Mouse (Mus musculus) telencephalon, adult 2 months (tissue): ENCODE measurements at regions not wholly inside any gene's neighbourhood (a gene's known extent, or its start where the extent isn't known, plus 50 kb on each side); places are given as distances from the start of the nearest gene placed in this dataset.
A peak's percentile ranks its signal among the peaks of the same experiment; 100 is the strongest.
"Not testable (repeated sequence)": the region's sequence is repeated elsewhere in the genome, so short reads cannot be mapped to it uniquely, and the experiment has no call there.

ENCODE experiments used
- DNase-seq: peaks from one replicate; pipeline ENCODE4 v3.0.0-alpha.2; 2011; ENCODE audit warnings: low read depth, low spot score

DNA sequence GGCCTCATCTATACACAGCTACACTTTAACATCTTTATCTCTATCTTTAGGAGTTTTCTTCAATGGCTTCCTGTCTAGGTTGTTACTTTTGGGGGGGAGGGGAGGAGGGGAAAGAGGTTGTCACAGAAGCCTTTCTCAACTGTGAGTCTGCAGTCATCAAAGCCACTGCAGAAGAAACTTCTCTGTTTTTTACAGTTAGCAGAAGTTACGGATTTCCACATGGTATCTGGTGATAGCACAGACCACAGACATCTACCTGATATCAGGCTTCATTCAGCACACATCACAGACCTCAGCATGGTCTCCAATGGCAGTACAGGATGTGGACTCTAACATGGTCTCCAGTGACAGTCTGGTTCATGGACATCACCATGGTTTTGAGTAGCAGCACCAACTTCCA is 234.8 kb upstream of the Adarb2 start:
- no peak for DNase-seq

DNA sequence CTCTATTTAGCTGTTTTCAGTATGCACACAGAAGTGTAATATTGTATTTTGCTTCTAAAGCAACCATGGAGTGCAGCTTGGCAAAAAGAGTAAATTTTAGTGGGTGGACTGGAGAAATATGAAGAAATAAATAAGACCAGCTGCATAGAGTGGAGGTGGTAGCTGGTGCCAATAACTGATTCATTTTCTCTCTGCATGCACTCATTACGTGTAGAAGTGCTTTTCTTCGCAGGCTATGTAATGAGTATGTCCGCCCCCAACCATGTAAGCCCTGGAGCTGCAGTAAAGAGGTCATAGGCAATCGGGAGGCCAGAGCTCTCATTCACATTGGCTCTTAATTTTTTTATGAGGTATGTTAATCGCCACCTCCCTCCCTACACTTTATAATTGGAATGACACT is 208.5 kb upstream of the Adarb2 start:
- DNase-seq = peak; percentile 66

DNA sequence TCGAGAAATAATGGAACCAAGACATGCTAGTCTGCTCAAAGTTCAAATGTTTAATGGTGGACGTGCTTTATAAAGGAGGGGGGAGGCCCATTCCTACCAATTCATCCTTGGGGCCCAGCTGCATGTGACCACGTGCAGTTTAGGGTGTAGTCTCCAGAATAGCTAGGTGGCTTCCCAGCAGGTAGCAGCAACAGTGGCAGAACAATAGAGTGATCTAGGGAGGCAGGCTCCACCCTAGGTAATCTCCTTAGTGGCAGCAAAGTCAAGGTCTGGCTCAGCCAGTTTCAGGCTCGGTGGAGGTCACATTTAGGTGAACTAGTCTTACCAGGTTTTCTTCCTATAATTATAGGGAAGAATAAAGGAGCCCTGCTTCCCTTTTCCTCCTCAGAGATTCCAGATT is 172.6 kb upstream of the Adarb2 start:
- not testable (repeated sequence) for DNase-seq

DNA sequence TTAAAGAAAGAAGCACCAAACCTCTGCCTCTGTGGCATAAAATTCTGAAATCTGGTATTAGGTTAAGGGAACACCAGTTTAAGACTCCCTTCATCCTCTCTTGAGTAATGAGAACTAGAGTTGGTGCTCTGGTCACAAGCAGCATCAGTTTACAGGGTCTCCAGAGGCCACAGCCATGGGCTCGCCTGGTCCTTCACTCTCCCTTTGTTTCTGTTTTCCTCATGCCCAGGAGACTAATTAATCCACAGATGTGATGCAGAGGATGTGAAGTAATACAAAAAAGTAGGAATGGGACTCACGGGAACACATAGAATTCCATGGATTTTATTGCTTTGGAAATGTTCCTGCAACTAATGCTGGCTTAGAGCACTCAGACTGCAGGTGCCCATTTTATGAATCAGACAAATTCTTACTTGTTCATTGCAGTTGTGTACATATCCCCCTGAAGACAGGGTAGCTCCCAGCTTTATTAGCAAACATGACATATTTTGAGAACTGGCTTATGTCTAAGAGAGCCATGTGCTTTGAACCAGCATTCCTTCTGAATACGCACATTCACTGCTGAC is 151.7 kb upstream of the Adarb2 start:
- no peak for DNase-seq

DNA sequence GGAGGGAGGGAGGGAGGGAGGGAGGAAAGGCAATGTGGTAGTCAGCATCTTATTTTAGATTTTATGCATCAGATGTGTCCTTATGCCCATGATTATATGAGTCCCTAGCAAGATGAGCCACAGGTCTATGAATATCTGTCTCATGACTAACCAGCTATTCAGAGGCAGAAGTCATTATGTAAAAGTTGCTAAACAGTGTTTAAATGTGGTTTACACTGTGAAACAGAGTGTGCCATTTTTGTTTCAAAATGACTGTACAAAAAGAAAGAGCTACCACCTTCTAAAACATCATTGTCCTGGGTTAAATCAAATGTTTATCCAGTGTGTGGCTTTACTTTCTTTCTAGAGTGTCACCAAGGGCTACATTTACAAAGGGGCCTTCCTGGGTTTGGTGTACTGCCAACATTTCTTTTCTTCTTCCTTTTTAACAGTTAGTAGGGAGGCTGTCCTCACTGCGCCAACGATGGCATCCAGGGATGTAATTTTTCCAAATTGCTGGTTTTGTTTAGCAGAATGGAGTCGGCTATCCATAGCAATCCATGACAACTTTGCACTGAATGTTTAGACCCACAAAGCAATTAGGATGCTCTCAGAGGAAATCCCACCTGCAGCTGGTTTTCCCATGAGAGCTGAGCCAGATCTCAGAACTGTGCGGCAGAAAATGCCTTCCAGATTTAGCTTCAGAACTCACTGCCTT is 146.4 kb upstream of the Adarb2 start:
- DNase-seq = peak; percentile 73

DNA sequence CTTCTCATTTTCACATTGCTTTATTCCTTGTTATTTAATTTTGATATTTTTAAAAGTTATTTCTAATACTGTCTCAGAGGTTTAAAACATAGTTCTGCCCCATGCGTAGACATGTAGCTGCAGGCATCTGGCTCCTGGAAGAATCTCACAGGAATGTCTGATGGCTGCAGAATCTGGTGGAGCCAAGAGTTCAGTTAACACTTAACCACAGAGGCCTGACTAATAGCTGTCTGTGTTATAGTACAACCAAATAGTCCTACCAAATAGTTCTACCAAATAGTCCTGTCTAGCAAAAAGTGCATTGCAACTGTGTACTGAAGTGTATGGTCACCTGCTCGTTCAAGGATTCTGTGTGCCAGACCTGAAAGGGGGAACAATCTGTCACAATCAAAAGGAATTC is 115.5 kb upstream of the Adarb2 start:
- DNase-seq = no peak

DNA sequence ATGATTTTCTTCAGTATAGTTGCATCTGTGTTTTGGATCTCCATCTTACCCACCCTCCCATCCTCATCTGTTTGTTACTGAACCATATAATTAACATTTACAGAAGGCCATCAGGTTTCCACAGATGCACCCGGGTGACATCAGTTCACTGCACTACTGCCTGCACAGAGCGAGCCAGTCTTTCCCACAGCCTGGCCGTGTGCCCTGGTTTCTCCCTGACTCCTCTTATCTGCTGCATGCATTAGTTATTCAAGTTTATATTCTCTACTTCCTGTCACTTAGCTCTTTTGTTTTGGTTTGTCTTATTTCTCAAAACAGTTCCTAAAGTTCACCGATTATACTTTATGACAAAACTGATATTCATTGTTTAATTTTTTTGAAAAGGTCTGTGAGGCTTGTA is 113.1 kb upstream of the Adarb2 start:
- DNase-seq = no peak

DNA sequence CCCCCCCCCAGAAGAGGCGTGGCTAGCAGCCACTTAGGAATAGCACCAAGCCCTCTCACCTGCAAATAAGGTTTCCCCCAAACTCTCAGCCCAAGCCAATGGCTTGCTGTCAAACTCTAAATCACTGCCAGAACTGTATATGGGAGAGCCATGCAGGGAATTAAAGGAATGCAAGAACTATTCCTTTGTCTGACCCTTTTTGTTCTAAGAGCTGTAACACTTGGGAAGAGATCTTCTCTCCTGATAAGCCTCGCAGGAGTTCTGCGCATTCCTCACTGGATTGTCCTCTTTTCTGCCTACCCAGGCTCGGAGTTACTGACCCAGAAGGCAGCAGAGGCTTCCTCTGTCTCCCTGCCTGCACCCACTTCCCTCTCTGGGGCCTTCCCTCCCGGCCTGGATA is 94.0 kb upstream of the Adarb2 start:
- DNase-seq = no peak

DNA sequence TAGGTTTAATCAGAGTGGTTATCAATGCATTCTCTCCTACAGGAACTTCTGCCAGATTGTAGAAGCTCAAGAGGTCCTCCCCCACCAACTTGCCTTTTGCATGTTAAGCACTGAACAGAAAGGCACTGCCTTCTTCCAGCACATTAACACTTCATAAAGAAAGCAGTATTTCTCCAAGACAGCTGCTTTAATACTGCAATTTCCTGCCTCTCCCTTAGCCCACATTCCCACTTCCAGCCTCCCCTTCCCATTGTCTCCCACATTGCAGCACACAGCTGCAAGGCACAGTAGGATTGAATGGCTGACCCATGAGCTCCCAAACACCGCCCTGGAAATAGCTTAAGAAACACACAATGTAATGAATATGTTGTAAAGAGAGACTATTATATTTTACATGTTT is 89.7 kb upstream of the Adarb2 start:
- no peak for DNase-seq

DNA sequence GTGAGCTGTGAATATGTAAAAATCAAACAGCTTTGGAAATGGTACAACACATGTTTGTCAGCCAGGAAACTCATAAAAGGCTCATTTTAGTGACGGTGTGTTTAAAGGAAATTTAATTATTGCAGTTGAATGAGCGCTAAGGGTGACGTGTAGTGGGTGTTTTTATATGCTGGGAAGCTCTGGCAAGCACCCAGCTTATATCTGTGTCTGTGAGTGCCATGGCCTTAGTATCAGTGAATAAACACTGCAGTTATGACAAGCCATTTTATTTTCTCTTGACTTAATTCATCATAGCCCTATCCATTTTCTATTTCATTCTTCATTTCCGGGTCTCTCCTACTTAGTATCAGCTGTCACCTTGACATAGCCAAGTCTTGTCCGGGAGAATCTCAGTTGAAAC is 83.7 kb upstream of the Adarb2 start:
- DNase-seq = no peak

DNA sequence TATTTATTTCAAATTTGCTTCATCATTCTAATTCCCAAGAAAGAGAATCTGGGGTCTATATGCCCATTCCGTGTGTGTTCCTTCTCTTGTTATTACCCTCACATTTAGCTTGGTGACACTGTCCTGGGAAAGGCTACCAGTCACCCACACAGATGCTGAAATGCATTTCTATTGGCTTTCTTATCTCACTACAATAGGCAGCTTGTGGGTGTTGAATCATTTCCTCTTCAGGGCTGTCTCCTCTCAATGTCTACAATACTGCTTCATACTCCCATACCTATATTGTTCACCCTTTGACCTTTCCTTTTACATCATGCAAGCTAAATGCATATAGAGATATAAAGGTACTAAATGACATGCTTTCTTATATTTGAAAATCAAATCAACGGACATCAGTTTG is 82.7 kb upstream of the Adarb2 start:
- DNase-seq = no peak

DNA sequence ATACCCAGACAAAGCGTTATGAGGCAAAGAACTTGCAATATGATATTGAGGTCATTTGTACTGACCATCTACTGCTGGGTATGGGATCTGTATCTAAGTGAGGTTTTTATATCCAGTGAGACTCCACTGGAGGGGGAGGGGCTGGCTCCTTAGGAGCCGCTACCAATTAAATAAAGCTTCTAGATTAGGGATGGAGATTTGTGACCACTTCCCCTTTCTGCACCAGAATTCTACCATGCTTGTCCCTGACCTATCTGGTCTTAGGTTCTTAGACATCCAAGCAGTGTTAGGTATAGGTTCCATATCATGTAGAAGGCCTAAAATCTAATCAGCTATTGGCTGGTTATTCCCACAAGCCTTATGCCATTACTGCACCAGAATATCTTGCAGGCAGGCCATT is 67.9 kb upstream of the Adarb2 start:
- DNase-seq = no peak

DNA sequence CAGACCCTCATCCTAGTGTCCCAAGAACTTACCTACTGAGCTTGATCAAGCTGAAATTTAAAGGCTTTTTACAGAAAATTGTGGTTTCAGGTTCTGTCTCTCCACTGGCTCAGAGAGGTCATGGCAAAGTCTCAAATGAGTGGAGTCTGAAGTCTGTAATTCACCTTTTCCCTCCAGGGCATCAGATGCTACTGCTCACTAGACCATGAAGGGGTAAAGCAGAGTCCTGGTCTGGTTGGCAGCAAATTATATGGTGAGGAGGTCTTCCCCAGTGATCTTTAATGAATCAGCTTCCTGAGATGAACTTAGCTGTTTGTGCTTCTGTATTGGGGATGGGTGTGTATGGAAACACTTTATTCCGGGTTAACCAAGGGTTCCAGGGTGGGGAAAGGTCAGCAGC is 63.3 kb upstream of the Adarb2 start:
- no peak for DNase-seq

DNA sequence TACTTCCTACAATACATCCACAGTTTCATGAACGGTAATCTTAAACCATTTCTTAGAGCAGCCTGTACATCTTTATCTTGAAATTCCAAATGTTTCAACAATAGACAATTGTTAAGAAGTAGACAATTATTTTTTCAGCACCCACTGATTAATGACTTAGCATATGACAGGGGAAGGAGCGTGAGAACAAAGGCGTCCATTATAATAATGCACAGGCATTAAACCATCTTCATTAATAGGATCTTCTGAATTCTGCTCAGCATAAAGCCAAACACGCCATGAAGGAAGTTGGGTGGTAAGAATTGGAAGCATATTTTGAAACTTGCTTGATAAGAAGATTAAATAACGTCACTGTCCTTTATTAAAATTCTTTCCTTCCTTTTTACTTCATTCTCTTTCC is 50.5 kb upstream of the Adarb2 start:
- no peak for DNase-seq
